8 mouse cellular contexts compared by ENCODE assay signal in the genomic region with DNA sequence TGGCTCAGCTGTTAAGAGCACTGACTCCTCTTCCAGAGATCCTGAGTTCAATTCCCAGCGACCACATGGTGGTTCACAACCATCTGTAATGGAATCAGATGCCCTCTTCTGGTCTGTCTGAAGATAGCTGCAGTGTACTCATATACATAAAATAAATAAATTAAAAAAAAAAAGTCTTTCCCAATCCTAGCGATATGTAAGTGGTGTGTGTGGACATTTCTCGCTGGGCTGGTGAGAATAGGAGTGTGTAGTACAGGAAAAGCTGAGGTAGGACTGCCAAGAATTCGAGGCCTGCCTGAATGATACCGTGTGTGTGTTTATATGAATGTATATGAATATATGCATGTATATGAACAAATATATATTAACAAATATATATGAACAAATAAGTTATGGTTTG. TPM values are rescaled to one million over a fixed set of nuclear protein-coding genes. Genes with fewer than 3 reads are reported as not detected.
DNase-seq lines count a peak whose midpoint lies in the region; ATAC-seq and TF ChIP-seq lines count a peak whose summit lies in the region.

No protein-coding gene starts in this region.

- H3K4me1 ChIP-seq in kidney, embryonic 15.5 days: peaks cover 30% of the 10 kb centered on the region
- H3K4me1 ChIP-seq in embryonic facial prominence, embryonic 12.5 days: peaks cover 11% of the 10 kb centered on the region; the same call in 1 of the 2 replicates
- peaks cover 27% of the 10 kb centered on the region for H3K4me1 ChIP-seq in hindbrain, embryonic 16.5 days (ENCODE audit: control insufficient read depth, insufficient read depth, low read depth, low read length)

- H3K9ac ChIP-seq in kidney, embryonic 15.5 days: no peak overlapping the region
- no peak overlapping the region for H3K9ac ChIP-seq in embryonic facial prominence, embryonic 12.5 days
- no peak overlapping the region for H3K9ac ChIP-seq in hindbrain, embryonic 16.5 days (ENCODE audit: low read depth, low read length)

- H3K79me2 ChIP-seq in myocyte (ENCODE audit: control insufficient read depth, insufficient read depth): peaks cover 26% of the 10 kb centered on the region

- TF ChIP-seq POLR2A in myocyte (IDR thresholded peaks at IDR 0.05; ENCODE audit: insufficient read length, low read depth): no peak

- no peak for ATAC-seq in kidney, embryonic 15.5 days (replicated peaks; ENCODE audit: low FRiP score)
- no peak for ATAC-seq in embryonic facial prominence, embryonic 12.5 days (ENCODE audit: insufficient number of reproducible peaks, insufficient read depth, low FRiP score, low TSS enrichment)
- ATAC-seq in hindbrain, embryonic 16.5 days: no peak

- peaks cover 9% of the 10 kb centered on the region for H3K36me3 ChIP-seq in kidney, embryonic 15.5 days
- H3K36me3 ChIP-seq in embryonic facial prominence, embryonic 12.5 days: peaks cover 8% of the 10 kb centered on the region; the same call in 1 of the 2 replicates
- no peaks in the 10 kb centered on the region for H3K36me3 ChIP-seq in hindbrain, embryonic 16.5 days (ENCODE audit: control insufficient read depth, insufficient read depth, low read length)
- peaks cover 5% of the 10 kb centered on the region for H3K36me3 ChIP-seq in myocyte (ENCODE audit: control insufficient read depth, insufficient read depth)

- intact Hi-C loops in gastrocnemius, postnatal 14 days (cut with DNase I; ENCODE audit: low total_unique reads): no loop called here

- no peak for DNase-seq in kidney, adult 11 months
- no peak for DNase-seq in adrenal gland, adult 8-10 months
- DNase-seq in gastrocnemius, postnatal 14 days: no peak
- DNase-seq in kidney, postnatal 14 days: no peak

- peak overlapping the region; percentile 56 for H3ac ChIP-seq in myocyte (ENCODE audit: control insufficient read depth, insufficient read length)

- H3K4me3 ChIP-seq in kidney, embryonic 15.5 days (replicated peaks): peak overlapping the region; percentile 74; the same call in 1 of the 2 replicates
- H3K4me3 ChIP-seq in embryonic facial prominence, embryonic 12.5 days: peak overlapping the region; percentile 59; the same call in 1 of the 2 replicates
- peak overlapping the region; percentile 61 for H3K4me3 ChIP-seq in hindbrain, embryonic 16.5 days (ENCODE audit: low read length)
- H3K4me3 ChIP-seq in myocyte: peak overlapping the region; percentile 59

- no peaks in the 10 kb centered on the region for H3K9me3 ChIP-seq in kidney, embryonic 15.5 days (replicated peaks)
- no peaks in the 10 kb centered on the region for H3K9me3 ChIP-seq in embryonic facial prominence, embryonic 12.5 days
- H3K9me3 ChIP-seq in hindbrain, embryonic 16.5 days (ENCODE audit: control insufficient read depth, low read length): no peaks in the 10 kb centered on the region

- no peaks in the 10 kb centered on the region for H3K27me3 ChIP-seq in kidney, embryonic 15.5 days
- no peaks in the 10 kb centered on the region for H3K27me3 ChIP-seq in embryonic facial prominence, embryonic 12.5 days
- no peaks in the 10 kb centered on the region for H3K27me3 ChIP-seq in hindbrain, embryonic 16.5 days (replicated peaks; ENCODE audit: control insufficient read depth, insufficient read depth, low read length)
- no peaks in the 10 kb centered on the region for H3K27me3 ChIP-seq in myocyte (ENCODE audit: control insufficient read depth, insufficient read depth, insufficient read length)

- 57% methylated on average over 5 of the region's 5 CpGs for WGBS in kidney, embryonic 15.5 days
- WGBS in embryonic facial prominence, embryonic 12.5 days: 52% methylated on average over 5 of the region's 5 CpGs
- WGBS in hindbrain, embryonic 16.5 days: 49% methylated on average over 5 of the region's 5 CpGs

- no peak overlapping the region for H3K27ac ChIP-seq in kidney, embryonic 15.5 days
- no peak overlapping the region for H3K27ac ChIP-seq in embryonic facial prominence, embryonic 12.5 days
- H3K27ac ChIP-seq in hindbrain, embryonic 16.5 days (ENCODE audit: low read depth, low read length): no peak overlapping the region; the same call in 1 of the 2 replicates

- H3K4me2 ChIP-seq in kidney, embryonic 15.5 days: peak overlapping the region; percentile 81
- H3K4me2 ChIP-seq in embryonic facial prominence, embryonic 12.5 days (replicated peaks): peak overlapping the region; percentile 77; the same call in 1 of the 2 replicates
- H3K4me2 ChIP-seq in hindbrain, embryonic 16.5 days (ENCODE audit: low read length): peak overlapping the region; percentile 87
- H3K4me2 ChIP-seq in myocyte (ENCODE audit: low read depth): peak overlapping the region; percentile 96

TF ChIP-seq in myocyte, 11 proteins besides CTCF, POLR2A, EP300 and RAD21:
- TF ChIP-seq SRF (IDR thresholded peaks at IDR 0.05; ENCODE audit: control insufficient read depth, insufficient read length, low read depth): no peak
- TF ChIP-seq TCF12 (IDR thresholded peaks at IDR 0.05; ENCODE audit: insufficient read depth, poor library complexity, severe bottlenecking): no peak
- TF ChIP-seq CEBPB (IDR thresholded peaks at IDR 0.05; ENCODE audit: insufficient read depth, poor library complexity, severe bottlenecking): no peak
- TF ChIP-seq E2F4 (IDR thresholded peaks at IDR 0.05; ENCODE audit: insufficient read depth): no peak
- no peak for TF ChIP-seq MAX (IDR thresholded peaks at IDR 0.05; ENCODE audit: low read depth)
- TF ChIP-seq TCF3 (IDR thresholded peaks at IDR 0.05; ENCODE audit: insufficient read length, low read depth): no peak
- no peak for TF ChIP-seq MYOD1 (IDR thresholded peaks at IDR 0.05; ENCODE audit: control insufficient read depth in 1 of 3, insufficient read length in 2 of 3, low read depth in 2 of 3)
- no peak for TF ChIP-seq REST (IDR thresholded peaks at IDR 0.05; ENCODE audit: insufficient read depth, insufficient read length)
TF ChIP-seq in myocyte: peak in this region for 0.

RNA-seq across cellular contexts. Expression of gene Bpnt1, which starts 0.6 kb away (rescaled TPM):
- 53.2 and 54.3 TPM in 2 replicates for polyA plus RNA-seq in kidney, embryonic 15.5 days (2015; fragmentation: Nextera tagmentation; extraction: Ambion mirVana)
- polyA plus RNA-seq in embryonic facial prominence, embryonic 12.5 days (2016; fragmentation: Nextera tagmentation; extraction: Ambion mirVana): 25.7 and 26.5 TPM in 2 replicates
- polyA plus RNA-seq in hindbrain, embryonic 16.5 days (2015; fragmentation: Nextera tagmentation; extraction: Ambion mirVana): 59.2 and 61.5 TPM in 2 replicates
- polyA plus RNA-seq in myocyte (2012; fragmentation: generic; extraction: Trizol): 20.0 TPM
- 100 to 1,000 TPM in 2 of 4 experiments, 10 to 100 TPM in 2; 85.5 to 138 (median 102) TPM for total RNA-seq in adrenal gland, adult 8-10 months (2022)
- 10 to 100 TPM; 12.1 to 16.8 TPM for total RNA-seq in gastrocnemius, postnatal 14 days (2021)

RNA-seq across cellular contexts. Expression of gene Iars2, which starts 2.2 kb away (rescaled TPM):
- polyA plus RNA-seq in kidney, embryonic 15.5 days (2015; fragmentation: Nextera tagmentation; extraction: Ambion mirVana): 30.4 and 32.7 TPM in 2 replicates
- polyA plus RNA-seq in embryonic facial prominence, embryonic 12.5 days (2016; fragmentation: Nextera tagmentation; extraction: Ambion mirVana): 29.1 and 29.8 TPM in 2 replicates
- polyA plus RNA-seq in hindbrain, embryonic 16.5 days (2015; fragmentation: Nextera tagmentation; extraction: Ambion mirVana): 18.6 and 19.6 TPM in 2 replicates
- polyA plus RNA-seq in myocyte (2012; fragmentation: generic; extraction: Trizol): 16.2 TPM
- total RNA-seq in adrenal gland, adult 8-10 months (2022): 100 to 1,000 TPM in 1 of 4 experiments, 10 to 100 TPM in 3; 83.5 to 101 (median 93.1) TPM
- 10 to 100 TPM; 53.2 to 56.7 TPM for total RNA-seq in gastrocnemius, postnatal 14 days (2021)

RNA-seq across cellular contexts. Expression of gene Eprs, which starts 31.5 kb away (rescaled TPM):
- 142 and 160 TPM in 2 replicates for polyA plus RNA-seq in kidney, embryonic 15.5 days (2015; fragmentation: Nextera tagmentation; extraction: Ambion mirVana)
- polyA plus RNA-seq in embryonic facial prominence, embryonic 12.5 days (2016; fragmentation: Nextera tagmentation; extraction: Ambion mirVana): 141 and 163 TPM in 2 replicates
- polyA plus RNA-seq in hindbrain, embryonic 16.5 days (2015; fragmentation: Nextera tagmentation; extraction: Ambion mirVana): 131 and 136 TPM in 2 replicates
- 94.5 TPM for polyA plus RNA-seq in myocyte (2012; fragmentation: generic; extraction: Trizol)
- 100 to 1,000 TPM; 108 to 145 (median 120) TPM for total RNA-seq in adrenal gland, adult 8-10 months (2022)
- 100 to 1,000 TPM; 111 to 118 TPM for total RNA-seq in gastrocnemius, postnatal 14 days (2021)
